Mouse (Mus musculus) heart, adult 2 months (tissue): ENCODE measurements around the gene Gm38394.

Experiments used
- CTCF ChIP-seq: fragments of 200-600 bp; IDR thresholded peaks from 2 replicates; pipeline ENCODE4 v1.8.1; 2022; ENCODE audit warnings: antibody characterized with exemption, mild to moderate bottlenecking, moderate library complexity
- POLR2A ChIP-seq: fragments of 200-500 bp; IDR thresholded peaks from 2 replicates; pipeline ENCODE4 v1.6.1; 2011; ENCODE audit warnings: mild to moderate bottlenecking, low read depth, low read length, control low read depth; ENCODE audit not compliant: insufficient read depth

GRCm38 (mm10) chr1:133571293-133571692 is 89.8 kb downstream of the Gm38394 start:
- TF ChIP-seq POLR2A = no peak
- TF ChIP-seq CTCF = no peak
